Mouse (Mus musculus) adrenal gland, adult (tissue): ENCODE data around the gene Npsr1.

Experiments used
- DNase-seq, 2 experiments: peaks; one replicate each; pipeline ENCODE4 v3.0.0; 2022 to 2023; ENCODE audit warnings: low spot score in 1 of 2; ENCODE audit not compliant: inconsistent age in 2 of 2

Gene Npsr1

DNA sequence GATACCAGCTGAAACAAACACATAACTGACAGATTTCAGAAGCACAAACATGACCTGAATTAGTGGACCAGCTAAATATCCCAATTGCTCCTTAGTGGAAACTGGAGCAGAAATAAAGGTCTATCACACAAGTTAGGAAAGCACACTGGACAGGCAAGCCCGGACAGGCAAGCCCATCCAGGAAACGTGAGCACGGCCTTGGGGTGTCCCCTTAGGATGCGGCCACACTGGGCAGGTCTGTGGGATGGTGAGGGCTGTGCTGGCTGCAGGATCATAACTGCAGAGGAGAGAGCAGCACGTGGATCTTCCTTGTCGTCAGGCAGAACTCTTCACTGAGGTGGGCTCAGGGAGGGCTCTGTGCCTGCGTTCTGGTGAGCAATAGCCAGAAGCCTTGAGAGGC lies at the start of gene Npsr1:
Npsr1 (plus strand) TSS at position 301 of the 400 bp plus-strand sequence.
- no peak for DNase-seq

DNA sequence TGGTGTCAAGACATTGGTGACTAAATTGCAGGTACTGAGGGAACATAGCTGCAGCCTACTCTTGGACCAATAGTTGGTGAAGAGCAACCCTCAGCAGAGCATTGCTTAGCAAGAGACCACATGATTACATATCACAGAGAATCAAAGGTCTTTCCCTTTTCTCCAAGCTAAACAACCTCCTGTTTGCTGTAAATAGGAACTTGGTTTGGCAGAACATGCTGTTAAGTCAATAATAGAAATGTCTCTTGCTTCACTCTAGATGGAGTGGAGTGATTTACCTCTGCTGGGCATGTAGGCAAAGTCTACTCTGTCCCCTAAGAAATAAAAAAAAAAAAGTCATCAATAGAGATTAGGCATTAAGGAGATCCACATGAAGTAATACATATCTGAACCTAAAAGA lies 46.3 kb upstream of the Npsr1 start:
- no peak for DNase-seq

DNA sequence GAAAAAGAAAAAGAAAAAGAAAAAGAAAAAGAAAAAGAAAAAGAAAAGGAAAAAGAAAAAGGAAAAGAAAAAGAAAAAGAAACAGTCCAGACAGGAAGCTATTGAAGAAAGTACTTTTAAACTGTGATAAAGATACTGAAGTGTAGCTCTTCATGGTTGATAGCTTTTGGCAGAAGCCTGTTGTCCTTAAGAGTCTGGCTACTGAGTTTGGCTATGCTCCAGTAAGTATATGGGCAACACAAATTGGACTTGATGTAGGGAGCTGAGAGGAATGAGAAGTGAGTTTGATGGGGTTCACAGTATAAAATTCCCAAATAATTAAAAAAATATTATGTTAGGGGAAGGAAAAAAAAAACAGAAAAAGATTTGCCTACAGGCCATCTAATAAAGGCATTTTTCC lies 34.5 kb upstream of the Npsr1 start:
- DNase-seq: no peak

DNA sequence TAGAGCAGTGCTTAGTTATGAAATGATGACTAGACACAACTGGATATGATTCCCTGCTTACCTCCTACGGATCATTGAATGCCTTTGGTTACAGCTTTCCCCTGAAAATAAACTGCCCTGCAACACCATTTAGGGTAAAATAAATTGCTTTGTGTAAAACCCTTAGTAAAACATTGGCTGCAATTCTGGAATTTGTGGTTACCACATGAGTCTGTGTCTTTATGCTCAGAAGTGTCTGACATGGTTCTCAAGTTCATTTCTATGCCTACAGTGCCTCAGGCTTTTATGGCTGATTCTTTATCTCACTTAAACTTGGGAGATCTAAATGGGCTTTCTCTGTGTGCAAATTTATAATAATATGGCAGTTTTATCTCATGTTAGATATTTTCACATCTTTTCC lies 26.1 kb upstream of the Npsr1 start:
- DNase-seq: no peak

DNA sequence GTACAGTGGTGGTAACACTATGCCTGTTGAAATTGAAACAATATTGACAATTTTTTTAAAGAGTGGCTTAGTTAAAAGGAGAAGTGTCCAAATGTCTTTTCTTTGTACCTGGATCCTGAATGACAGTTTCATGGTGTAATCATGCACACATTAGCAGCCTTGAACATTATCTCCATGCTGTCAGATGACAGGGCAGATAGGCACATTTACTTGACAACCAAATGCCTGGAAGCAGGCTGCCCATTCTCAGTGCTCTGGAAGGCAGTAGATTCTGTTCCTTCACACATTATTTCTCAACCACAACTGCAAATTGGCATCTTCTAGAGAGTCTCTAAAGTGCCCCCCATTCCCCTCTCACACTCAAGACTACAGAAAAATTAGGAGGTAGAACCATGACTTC lies 20.2 kb upstream of the Npsr1 start:
- no peak for DNase-seq

DNA sequence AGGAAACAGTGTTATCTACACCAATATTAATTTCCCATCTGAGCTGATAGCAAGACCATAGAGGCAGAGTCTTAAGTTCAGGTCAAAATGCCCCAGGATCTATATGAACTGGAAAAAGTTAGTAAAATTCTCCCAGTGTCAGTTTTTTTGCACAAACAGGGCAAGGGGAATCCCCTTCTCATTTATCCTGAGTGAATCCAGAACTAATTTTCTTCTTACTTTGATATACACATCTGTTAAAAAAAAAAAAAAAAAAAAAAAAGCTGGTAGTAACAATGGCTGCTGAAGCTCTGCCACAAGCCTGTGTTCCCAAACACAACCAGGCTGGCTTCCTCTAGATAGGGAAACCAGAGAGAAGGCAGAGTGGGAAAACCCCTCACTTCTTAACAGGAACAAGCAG lies 5.9 kb upstream of the Npsr1 start:
- DNase-seq: no peak

DNA sequence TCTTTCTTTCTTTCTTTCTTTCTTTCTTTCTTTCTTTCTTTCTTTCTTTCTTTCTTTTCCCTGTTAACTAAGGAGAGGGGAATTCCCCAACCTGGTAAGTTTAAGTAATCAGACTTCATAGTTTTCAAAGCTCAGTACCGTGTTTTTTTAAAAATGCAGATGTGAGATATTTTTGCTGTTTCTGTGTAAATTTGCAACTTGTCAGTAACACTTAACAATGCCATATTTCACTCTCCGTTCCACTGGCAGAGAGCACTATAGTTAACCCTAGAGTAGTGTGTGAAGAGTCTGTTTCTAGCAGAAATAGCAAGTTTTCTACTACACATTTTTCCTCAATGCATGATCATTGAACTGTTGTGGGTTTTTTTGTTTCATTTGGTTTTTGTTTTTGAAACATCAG lies 730 bp downstream of the Npsr1 start:
- no peak for DNase-seq

DNA sequence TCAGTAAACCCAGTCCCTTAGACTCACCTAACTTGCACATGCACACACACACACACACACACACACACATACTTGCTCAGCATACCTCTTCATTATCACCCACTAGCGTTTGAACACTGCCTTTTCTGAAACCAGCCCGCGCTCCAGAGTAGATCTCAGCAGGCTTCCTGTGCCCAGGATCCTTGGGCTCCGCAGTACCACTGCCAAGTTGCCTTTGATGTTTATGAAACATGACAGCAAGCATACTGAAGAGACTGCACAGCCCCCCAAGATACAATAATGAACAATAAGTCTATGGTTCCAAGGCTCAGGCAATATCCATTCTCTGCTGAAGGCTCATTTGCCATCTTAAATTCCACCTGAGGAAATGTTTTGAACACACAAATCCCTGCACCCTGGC lies 1.8 kb downstream of the Npsr1 start:
- no peak for DNase-seq

DNA sequence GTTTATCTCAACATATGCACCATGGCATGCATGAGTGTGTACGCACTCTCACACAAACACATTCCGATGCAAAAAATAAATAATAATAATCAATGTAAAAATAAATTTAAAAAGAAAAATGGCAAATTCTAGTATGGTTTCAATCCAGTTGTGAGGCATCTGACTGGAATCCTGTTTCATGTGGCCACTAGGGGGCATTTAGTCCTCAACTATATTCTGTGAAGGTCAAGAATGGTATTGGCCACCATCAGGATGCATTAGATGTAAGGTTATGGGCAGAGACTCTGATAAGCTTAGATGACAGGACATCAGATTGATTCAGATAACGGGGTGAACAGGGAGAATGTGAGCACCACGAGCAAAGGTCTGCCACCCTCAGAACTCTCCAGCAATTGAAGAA lies 21.6 kb downstream of the Npsr1 start:
- DNase-seq: peak; percentile 14 to 77

DNA sequence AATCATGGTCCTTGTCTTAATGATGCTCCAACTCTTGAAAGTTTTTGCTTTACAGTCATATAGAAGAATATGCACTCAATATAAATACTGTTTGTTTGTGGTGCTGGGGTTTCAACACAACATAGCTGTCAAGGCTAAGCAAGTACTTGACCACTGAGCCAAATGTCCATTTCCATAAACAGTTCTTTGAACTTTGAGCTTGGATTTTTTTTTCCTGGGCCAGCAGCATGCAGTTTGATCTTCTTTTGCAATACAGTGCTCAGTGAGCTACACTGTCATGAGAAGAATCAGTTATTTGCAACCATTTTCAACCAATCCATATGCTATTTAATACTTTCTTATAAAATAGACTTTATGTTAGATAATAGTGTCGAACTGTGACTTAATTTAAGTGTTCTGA lies 35.3 kb downstream of the Npsr1 start:
- no peak for DNase-seq

DNA sequence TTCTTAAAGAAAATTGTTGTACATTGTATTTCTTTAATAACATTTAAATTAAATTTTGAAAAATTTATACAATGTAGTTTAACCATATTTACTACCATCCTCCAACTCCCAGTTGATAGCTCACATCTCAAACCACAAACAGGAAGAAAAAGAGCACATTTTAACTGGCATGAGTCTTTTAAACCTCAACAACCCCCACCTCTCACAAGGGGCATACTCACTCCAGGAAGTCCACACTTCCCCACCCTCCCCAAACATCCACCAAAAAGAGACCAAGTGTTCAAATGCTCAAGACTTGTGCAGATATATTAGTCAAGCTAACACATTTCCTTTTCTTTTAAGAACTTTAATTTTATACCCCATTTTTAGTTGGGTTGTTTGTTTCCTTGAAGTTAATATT lies 38.6 kb downstream of the Npsr1 start:
- DNase-seq: no peak

DNA sequence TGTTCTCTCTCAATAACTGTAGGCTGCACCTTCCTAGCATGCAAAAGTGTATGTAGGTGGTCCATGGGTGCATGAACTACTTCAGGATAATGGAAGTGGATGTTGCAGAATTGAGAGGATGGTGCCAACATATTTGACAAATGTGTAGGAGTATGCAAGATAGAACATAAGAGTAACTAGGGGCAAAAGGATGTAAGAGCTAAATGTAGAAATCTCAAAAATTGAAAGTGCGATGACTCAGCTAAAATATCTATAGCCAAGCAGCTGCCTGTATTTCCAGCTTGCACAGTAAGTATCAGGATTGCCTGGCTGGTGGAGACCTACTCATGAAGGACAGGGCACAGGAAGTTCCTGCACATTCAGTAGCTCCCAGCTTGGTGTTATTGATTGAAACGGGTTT lies 46.5 kb downstream of the Npsr1 start:
- DNase-seq: no peak

DNA sequence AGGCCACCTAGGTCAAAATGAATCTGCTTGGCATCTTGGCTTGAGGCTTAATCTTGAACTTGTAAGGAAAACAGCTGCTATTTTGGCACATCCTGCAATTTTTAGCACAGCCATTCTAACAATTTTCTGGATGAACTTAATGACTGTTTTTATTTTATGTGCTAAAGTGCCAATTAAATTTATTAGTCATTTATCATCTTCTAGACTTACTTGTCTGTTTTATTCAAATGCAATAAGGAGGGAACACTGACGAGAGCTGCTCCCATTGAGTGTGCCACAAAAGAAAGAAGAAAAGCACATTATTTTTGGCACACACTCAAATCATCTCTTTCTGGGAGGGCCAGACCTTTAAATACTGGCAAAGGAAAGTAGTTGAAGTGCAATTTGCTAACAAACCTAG lies 59.4 kb downstream of the Npsr1 start:
- DNase-seq: no peak

DNA sequence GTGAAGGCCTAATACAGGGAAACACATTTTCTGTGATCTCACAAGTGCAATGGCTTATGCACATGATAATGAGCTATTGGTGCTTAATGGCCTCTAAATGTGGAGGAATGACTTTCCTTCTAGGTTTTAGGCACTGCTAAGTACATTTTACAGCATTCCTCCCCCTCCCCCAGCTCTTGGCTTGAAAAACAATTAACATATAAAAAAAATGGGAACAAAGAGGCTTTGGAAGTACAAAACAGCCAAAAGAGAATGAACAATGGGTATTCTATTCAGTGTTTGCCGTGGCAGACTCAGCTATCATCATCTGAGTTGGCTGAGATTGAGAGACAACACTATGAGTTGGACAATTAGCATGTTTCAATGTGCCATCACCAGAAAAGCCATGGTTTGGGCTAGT lies 62.6 kb downstream of the Npsr1 start:
- DNase-seq: no peak

DNA sequence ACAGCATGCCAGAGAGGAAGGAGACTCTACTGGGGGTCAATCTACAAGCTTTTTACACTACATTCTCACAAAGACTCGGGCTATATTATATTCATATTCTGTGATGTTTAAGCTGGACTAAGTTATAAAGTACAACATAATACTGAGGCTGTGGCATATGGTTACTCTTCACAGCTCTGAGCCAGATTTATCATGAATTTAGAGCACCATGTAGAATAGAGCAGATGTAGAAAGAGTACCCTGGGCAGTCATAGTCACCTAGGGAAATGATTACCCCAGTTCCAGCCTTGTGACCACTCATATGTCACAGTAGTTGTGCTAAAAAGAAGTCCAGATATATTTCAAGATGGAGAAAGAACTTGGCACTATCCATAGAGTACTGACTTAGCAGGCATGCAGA lies 70.7 kb downstream of the Npsr1 start:
- DNase-seq: no peak

DNA sequence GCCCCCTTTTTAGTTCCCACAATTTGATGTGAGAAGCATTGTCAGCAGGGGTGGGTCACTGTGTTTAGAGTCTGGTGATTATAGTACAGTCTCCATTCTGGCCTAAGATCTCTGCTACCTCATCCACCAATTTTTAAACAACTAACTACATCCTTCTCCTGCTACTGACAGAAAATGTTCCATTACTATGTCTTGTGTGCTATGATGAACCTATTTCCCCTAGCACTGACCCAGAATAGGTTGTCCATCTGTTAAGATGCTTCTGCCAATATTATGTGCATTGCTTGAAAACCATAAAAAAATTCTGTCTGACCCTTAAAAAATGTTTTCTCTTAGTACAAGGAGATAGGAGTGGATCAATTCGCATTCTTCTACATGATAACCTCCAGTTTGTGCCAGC lies 72.9 kb downstream of the Npsr1 start:
- DNase-seq: no peak

DNA sequence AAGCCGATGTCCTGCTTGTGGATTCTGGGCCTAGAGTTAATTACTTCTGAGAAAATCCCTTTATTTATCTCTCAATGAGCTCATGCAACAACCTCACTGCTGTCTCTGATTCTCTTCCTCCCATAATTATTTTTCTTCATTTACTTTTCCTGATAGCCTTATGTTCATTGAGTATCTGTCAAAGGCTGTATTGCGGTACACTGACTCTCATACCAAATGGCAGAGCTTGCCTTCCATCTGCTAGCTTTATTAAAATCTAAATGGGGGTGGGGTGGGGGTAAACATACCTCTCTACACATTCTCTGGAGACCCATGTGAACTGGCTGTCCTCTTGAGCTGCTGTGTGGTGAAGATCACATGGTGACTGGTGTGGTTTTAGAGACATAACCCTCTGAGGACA lies 80.9 kb downstream of the Npsr1 start:
- DNase-seq: no peak

DNA sequence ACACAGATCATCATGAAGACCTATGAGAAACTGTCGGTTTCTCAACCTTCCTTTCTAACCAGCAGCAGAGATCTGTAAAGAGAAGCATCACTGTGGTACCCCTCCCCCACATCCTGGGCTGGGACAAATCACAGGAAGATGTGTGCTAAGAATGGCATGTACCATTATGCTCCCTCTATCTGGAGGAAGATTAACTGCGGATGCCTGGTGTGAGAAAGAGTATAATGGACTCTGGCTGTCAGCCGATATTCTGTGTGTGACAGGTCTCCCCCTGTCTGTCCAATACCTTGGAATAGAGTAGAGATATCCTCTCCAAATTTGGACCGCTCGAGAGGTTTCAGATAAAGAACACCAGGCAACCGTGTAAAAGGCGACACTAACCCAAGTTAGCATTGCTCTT lies 83.1 kb downstream of the Npsr1 start:
- no peak for DNase-seq

DNA sequence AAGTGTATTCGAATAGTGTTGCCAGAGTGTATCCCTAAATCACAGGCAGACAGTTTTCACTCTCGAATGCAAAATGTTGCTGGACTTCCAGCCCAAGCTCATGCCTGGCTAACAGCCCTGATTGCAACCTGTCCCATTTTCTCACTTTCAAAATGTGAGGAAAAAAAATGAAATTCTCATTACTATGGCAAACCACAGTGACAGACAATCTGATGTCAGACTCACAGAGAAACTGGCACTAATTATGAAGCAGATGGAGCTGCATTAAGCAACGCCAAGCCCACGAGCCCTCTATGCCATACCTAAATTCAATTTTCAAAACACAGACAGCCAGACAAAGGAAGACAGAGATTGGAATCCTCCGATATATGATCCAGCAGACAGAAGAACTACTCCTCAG lies 88.5 kb downstream of the Npsr1 start:
- DNase-seq: no peak

DNA sequence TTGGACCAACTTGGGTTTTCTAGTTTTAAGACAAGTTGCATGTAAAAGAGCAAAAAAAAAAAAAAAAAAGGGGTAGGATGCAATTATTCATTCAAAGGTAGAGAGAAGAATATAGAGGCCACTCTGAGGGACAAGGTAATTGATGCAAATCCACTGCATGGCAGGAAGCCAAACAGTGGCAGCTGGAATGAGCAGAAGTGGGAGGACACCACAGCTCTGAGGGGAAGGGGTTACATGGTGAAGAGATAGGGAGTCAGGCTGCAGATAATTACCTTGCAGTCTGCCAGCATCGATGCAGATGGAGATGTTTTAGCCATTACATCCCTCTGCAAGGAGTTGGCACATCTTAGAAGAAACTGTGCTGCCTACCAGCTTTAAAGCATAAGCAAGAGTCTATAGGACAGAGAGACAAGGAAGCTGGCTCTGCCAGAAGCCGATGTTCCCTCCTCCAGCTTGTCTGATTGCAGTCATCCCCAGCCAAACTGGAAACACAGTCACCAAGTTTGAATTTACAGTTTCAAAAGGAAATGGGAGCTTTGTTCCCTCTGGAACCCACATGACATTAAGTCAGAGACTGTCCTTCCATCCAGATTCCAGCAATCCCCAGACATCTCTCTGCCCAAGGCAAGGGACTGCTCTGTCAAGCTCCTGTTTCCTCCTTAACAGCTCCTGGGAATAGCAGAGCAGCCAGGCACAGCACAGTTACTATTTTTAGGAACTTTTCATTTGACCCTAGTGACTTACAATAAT lies 91.9 kb downstream of the Npsr1 start:
- no peak for DNase-seq

DNA sequence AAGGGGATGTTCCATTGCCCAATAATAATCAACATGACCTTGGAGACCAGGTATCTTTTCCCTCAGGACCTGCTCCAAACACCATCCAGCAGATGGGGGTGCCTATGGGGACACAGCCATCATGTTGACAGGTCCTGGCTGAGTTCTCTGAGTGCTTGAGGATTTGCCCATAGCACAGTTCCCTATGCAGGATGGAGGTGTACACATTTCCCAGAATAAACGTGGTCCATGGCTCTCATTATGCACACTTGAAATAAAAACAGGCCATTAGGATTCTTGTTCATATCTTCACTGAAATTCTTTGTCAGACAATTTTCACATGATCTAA lies 92.4 kb downstream of the Npsr1 start:
- DNase-seq: no peak

DNA sequence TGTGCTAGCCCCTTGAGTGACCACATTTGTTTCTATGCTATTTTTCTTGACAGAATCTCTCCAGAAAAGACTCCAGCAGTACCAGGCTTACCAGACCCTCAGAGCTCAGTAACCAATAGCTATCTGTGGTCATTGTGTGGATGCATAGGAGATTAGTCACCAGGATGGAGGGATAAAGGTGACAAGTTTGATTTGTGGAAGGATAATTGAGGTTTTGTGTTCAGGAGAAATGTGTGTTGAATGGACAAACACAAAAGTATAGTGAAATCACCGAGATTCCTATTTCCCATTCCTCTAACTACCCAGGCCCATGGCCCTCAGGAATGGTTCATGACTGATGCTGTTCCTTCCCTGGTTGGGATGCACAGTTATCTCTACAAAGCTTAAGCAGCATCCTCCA lies 100.5 kb downstream of the Npsr1 start:
- DNase-seq: no peak

DNA sequence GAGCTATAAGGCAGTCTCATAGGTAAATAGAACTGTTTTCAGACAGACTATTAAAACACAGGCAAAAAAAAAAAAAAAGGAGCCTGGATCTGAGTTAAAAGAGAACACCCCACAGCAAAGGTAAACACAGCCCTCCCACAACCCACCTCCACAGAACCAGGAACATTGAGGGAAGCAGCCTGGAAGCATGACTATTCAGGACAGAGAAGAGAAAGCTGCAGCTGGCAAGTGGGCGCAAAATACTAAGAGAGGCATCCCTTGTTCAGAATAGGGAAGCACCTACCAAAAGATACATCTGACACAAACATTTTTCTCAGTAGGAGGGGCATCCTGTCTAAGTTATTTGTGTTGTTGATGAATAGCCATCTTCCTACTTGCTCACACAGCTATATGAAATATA lies 113.8 kb downstream of the Npsr1 start:
- DNase-seq: no peak

DNA sequence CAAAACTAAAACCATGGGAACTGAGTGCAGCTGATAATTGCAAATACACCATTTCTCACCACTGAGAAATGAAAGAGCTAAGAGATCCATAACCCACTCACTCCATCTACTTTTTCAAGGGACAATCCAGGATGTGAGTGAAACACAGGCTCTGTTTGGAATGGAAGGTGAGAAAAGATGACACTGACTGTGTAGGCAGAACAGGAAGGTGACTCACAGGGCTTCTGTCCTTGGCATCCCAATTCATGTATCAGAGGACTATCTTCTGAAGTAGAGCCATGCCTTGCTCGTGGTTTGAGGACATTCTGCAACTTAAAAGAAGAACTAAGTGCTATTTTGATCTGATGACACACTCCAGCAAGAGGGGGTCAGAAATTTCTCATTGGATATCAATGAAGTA lies 119.9 kb downstream of the Npsr1 start:
- peak; percentile 4 to 31 for DNase-seq
